Mouse (Mus musculus) left cerebral cortex, postnatal 4 days (tissue): ENCODE measurements around the gene Asb10. TPM values are rescaled to one million over a fixed set of nuclear protein-coding genes. Genes with fewer than 3 reads are reported as not detected.

Experiments
- DNase-seq: peaks from one replicate; pipeline ENCODE4 v3.0.0-alpha.2; 2022
- intact Hi-C: fragments of 180-260 bp; cut with DNase I; formaldehyde crosslinking; loops from one replicate; pipeline ENCODE4 v1.15.1; 2025
- total RNA-seq, 2 experiments: library from RNA; stranded (reverse); gene quantifications; 2 replicates each; pipeline ENCODE4 v1.2.3; 2021

Asb10 gene
- total RNA-seq, 2 experiments from 2014 or later, result 0.60 TPM; not detected in 1

- no peak for DNase-seq
- intact Hi-C loops, result no loop called here
Observed at GRCm38 (mm10) chr5:24536511-24536910, 4.3 kb downstream of the Asb10 start.

- no peak for DNase-seq
- intact Hi-C loops, result no loop called here
Observed at GRCm38 (mm10) chr5:24535731-24536130, 5.0 kb downstream of the Asb10 start.

GRCm38 (mm10) chr5:24534292-24534691 is 6.5 kb downstream of the Asb10 start:
- DNase-seq, result no peak
- intact Hi-C loops, result no loop called here

- no peak for DNase-seq
- intact Hi-C loops, result no loop called here
Observed at GRCm38 (mm10) chr5:24533391-24533790, 7.4 kb downstream of the Asb10 start.

GRCm38 (mm10) chr5:24530042-24530689 is 10.6 kb downstream of the Asb10 start:
- intact Hi-C loops, result no loop called here
- peak; percentile 94 for DNase-seq

GRCm38 (mm10) chr5:24527780-24528179 is 13.0 kb downstream of the Asb10 start:
- no peak for DNase-seq
- intact Hi-C loops, result no loop called here

GRCm38 (mm10) chr5:24526889-24527230 is 13.9 kb downstream of the Asb10 start, which contains the start of gene Gbx1:
Gene Gbx1 (minus strand): TSS chr5:24527202.
- no peak for DNase-seq
- intact Hi-C loops, result no loop called here

- intact Hi-C loops, result no loop called here
- DNase-seq, result no peak
Observed at GRCm38 (mm10) chr5:24526190-24526888, 14.4 kb downstream of the Asb10 start.

- DNase-seq, result no peak
- intact Hi-C loops, result no loop called here
Observed at GRCm38 (mm10) chr5:24525360-24526189, 15.2 kb downstream of the Asb10 start.

- intact Hi-C loops, result no loop called here
Observed at GRCm38 (mm10) chr5:24524522-24524921, 16.3 kb downstream of the Asb10 start.

GRCm38 (mm10) chr5:24523806-24524205 is 17.0 kb downstream of the Asb10 start:
- DNase-seq, result no peak
- intact Hi-C loops, result no loop called here

More at GRCm38 (mm10) chr5:24524522-24524921, 16.3 kb downstream of the Asb10 start:
- DNase-seq, result no peak

GRCm38 (mm10) chr5:24521366-24521765 is 19.4 kb downstream of the Asb10 start:
- intact Hi-C loops, result no loop called here

GRCm38 (mm10) chr5:24512271-24512670 is 28.5 kb downstream of the Asb10 start:
- intact Hi-C loops, result no loop called here
- DNase-seq, result no peak

More at GRCm38 (mm10) chr5:24521366-24521765, 19.4 kb downstream of the Asb10 start:
- no peak for DNase-seq

- DNase-seq, result no peak
- intact Hi-C loops, result no loop called here
Observed at GRCm38 (mm10) chr5:24510635-24511034, 30.1 kb downstream of the Asb10 start.

- DNase-seq, result no peak
- intact Hi-C loops, result no loop called here
Observed at GRCm38 (mm10) chr5:24508406-24508805, 32.4 kb downstream of the Asb10 start.

- intact Hi-C loops, result no loop called here
- DNase-seq, result no peak
Observed at GRCm38 (mm10) chr5:24505513-24505912, 35.3 kb downstream of the Asb10 start.

- DNase-seq, result no peak
- intact Hi-C loops, result no loop called here
Observed at GRCm38 (mm10) chr5:24502786-24503185, 38.0 kb downstream of the Asb10 start.

- peak; percentile 89 for DNase-seq
Observed at GRCm38 (mm10) chr5:24500851-24501250, 39.9 kb downstream of the Asb10 start.

GRCm38 (mm10) chr5:24499113-24499512 is 41.7 kb downstream of the Asb10 start:
- intact Hi-C loops, result no loop called here
- DNase-seq, result peak; percentile 51

More at GRCm38 (mm10) chr5:24500851-24501250, 39.9 kb downstream of the Asb10 start:
- intact Hi-C loops, result no loop called here

- no peak for DNase-seq
- intact Hi-C loops, result no loop called here
Observed at GRCm38 (mm10) chr5:24497526-24497925, 43.3 kb downstream of the Asb10 start.

GRCm38 (mm10) chr5:24496756-24497155 is 44.0 kb downstream of the Asb10 start:
- intact Hi-C loops, result no loop called here
- peak; percentile 45 for DNase-seq
